Mouse (Mus musculus): ENCODE results near the gene Smim14.
"Not testable (repeated sequence)": the region's sequence is repeated elsewhere in the genome, so short reads cannot be mapped to it uniquely, and the experiment has no call there.

Smim14 gene

DNA sequence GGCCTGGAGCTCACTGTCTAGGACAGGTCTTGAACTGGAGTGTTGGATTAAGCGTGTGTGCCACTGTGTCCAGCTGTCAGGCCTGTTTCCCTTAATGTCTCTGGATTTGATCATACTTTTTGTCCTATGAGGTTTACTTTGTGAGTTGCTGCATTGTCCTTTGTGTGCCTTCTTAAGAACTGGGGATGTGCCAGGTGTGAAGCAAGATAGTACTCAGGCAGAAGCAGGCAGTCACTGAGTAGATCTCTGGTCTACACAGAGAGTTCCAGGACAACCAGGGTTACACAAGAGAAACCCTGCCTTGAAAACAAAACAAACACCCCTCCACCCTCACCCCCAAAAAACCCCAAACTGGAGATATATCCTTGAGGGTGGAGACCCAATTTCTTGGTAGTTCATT is 12.7 kb upstream of the Smim14 start:
- no peak for TF ChIP-seq POU5F1 (IDR thresholded peaks at IDR 0.05; ENCODE audit: borderline replicate concordance, low read length)
- no peak for TF ChIP-seq NANOG (IDR thresholded peaks at IDR 0.05; ENCODE audit: borderline replicate concordance, low read length)
- no peak for TF ChIP-seq CTCF (conservative IDR thresholded peaks at IDR 0.05; ENCODE audit: low read length)
- peaks cover 35% of the 10 kb centered on the region for H3K36me3 ChIP-seq (ENCODE audit: insufficient read depth, low read length)
- H3K27me3 ChIP-seq (ENCODE audit: insufficient read depth, low read length), result no peaks in the 10 kb centered on the region
- H3K4me1 ChIP-seq (replicated peaks; ENCODE audit: low read depth, low read length), result peaks cover 70% of the 10 kb centered on the region
- no peak overlapping the region for H3K4me3 ChIP-seq (replicated peaks; ENCODE audit: low read length)
- no peaks in the 10 kb centered on the region for H3K9me3 ChIP-seq (ENCODE audit: low read length)

DNA sequence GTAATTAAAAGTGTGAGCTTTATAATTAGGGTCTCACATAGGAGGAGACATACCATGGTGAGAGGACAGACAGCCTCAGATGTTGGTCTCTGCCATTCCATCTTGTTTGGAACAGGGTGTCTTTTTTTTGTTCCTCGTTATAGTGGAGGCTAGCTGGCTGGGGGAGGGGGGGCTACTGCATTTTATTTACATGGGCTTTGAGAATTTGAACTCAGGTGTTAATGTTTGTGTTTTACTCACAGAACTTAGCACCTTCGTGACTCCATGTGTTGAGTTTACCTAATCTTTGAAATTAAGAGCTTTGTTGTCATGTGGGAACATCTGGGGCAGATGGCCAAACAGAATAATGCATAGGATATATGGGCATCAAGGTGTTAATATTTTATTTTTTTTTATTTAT is 7.6 kb upstream of the Smim14 start:
- H3K4me3 ChIP-seq (replicated peaks; ENCODE audit: low read length), result no peak overlapping the region
- no peak for TF ChIP-seq NANOG (IDR thresholded peaks at IDR 0.05; ENCODE audit: borderline replicate concordance, low read length)
- no peak for TF ChIP-seq CTCF (conservative IDR thresholded peaks at IDR 0.05; ENCODE audit: low read length)
- no peak for TF ChIP-seq POU5F1 (IDR thresholded peaks at IDR 0.05; ENCODE audit: borderline replicate concordance, low read length)
- H3K9me3 ChIP-seq (ENCODE audit: low read length), result no peaks in the 10 kb centered on the region
- no peaks in the 10 kb centered on the region for H3K27me3 ChIP-seq (ENCODE audit: insufficient read depth, low read length)
- H3K4me1 ChIP-seq (replicated peaks; ENCODE audit: low read depth, low read length), result peaks cover 78% of the 10 kb centered on the region
- H3K36me3 ChIP-seq (ENCODE audit: insufficient read depth, low read length), result peaks cover 34% of the 10 kb centered on the region

DNA sequence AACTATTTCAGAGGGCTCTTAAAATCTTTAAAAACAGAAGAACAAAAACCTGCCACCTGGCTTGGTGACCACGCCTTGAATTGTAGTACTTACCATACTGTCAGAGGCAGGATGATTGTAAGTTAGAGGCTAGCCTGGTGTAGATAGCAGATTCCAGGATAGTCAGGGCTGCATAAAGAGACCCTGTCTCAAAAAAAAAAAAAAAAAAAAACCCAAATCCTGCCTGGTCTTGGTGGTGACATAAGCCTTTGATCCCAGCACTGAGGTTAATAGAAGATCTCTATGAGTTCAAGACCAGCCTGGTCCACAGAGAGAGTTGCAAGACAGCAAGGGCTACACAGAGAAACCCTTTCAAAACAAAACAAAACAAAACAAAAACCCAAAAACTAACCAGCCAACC is 6.5 kb upstream of the Smim14 start:
- peaks cover 35% of the 10 kb centered on the region for H3K36me3 ChIP-seq (ENCODE audit: insufficient read depth, low read length)
- peaks cover 80% of the 10 kb centered on the region for H3K4me1 ChIP-seq (replicated peaks; ENCODE audit: low read depth, low read length)
- no peak overlapping the region for H3K4me3 ChIP-seq (replicated peaks; ENCODE audit: low read length)
- TF ChIP-seq CTCF (conservative IDR thresholded peaks at IDR 0.05; ENCODE audit: low read length) (no peak), NANOG (IDR thresholded peaks at IDR 0.05; ENCODE audit: borderline replicate concordance, low read length) (no peak), POU5F1 (IDR thresholded peaks at IDR 0.05; ENCODE audit: borderline replicate concordance, low read length) (no peak)
- H3K9me3 ChIP-seq (ENCODE audit: low read length), result no peaks in the 10 kb centered on the region
- H3K27me3 ChIP-seq (ENCODE audit: insufficient read depth, low read length), result no peaks in the 10 kb centered on the region

DNA sequence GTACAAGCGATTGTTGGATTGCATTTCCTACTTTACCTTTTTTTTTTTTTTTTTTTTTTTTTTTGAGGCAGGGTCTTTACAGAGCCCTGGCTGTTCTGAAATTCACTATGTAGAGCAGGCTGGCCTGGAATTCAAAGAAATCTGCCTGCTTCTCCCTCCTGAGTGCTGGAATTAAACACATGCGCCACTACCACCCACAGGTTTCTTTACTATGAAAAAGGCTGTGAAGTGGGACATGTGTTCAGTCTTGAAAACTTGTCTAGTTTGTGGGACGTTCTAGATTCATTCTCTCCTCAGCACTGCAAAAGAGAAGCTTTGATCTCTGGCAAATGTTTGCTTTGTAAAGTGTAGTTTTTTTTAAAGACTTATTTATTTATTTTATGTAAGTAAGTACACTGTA is 4.9 kb upstream of the Smim14 start:
- TF ChIP-seq POU5F1 (IDR thresholded peaks at IDR 0.05; ENCODE audit: borderline replicate concordance, low read length) (no peak), CTCF (conservative IDR thresholded peaks at IDR 0.05; ENCODE audit: low read length) (no peak), NANOG (IDR thresholded peaks at IDR 0.05; ENCODE audit: borderline replicate concordance, low read length) (no peak)
- Histone ChIP-seq H3K4me3 (replicated peaks; ENCODE audit: low read length) (no peak overlapping the region), H3K36me3 (ENCODE audit: insufficient read depth, low read length) (peaks cover 35% of the 10 kb centered on the region), H3K27me3 (ENCODE audit: insufficient read depth, low read length) (no peaks in the 10 kb centered on the region), H3K4me1 (replicated peaks; ENCODE audit: low read depth, low read length) (peaks cover 69% of the 10 kb centered on the region), H3K9me3 (ENCODE audit: low read length) (no peaks in the 10 kb centered on the region)

DNA sequence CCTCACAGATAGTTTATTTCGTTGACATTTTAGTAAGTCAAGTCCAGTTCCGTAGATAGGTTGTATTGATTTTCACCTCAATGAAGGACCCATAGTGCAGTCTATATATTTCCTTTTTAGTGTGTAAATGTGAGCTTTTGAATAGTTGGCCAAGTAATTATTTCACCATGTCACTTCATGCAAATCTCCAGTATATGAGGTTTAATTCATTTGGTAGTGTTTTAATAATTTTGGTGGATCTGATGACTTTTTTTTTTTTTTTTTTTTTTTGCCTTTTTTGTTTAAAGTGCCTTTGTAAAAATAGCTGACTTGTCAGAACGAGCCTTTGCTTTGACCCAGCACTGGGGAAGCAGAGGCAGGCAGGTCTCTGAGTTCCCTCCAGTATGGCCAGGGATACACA is 2.8 kb upstream of the Smim14 start:
- H3K9me3 ChIP-seq (ENCODE audit: low read length), result no peaks in the 10 kb centered on the region
- peaks cover 25% of the 10 kb centered on the region for H3K36me3 ChIP-seq (ENCODE audit: insufficient read depth, low read length)
- TF ChIP-seq POU5F1 (IDR thresholded peaks at IDR 0.05; ENCODE audit: borderline replicate concordance, low read length) (no peak), CTCF (conservative IDR thresholded peaks at IDR 0.05; ENCODE audit: low read length) (no peak), NANOG (IDR thresholded peaks at IDR 0.05; ENCODE audit: borderline replicate concordance, low read length) (no peak)
- H3K4me3 ChIP-seq (replicated peaks; ENCODE audit: low read length), result no peak overlapping the region
- H3K27me3 ChIP-seq (ENCODE audit: insufficient read depth, low read length), result no peaks in the 10 kb centered on the region
- H3K4me1 ChIP-seq (replicated peaks; ENCODE audit: low read depth, low read length), result peaks cover 74% of the 10 kb centered on the region

DNA sequence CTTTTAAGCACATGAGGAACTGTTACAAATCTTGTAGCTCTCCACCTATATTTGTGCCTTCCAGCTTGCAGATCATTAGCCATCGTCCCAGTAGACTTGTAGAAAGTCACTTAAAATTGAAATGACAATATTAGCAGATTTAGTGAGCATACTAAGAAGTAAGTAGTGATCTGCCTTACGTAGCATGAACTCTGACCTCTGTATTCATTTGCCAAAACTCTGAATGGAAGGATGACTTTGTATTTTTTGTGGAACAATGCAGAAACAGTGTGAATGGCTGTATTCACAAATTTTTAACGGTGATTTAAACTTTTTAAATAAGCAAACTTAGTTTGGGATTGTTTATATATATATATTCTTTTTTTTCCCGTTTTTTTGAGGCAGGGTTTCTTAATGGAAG is 1.8 kb upstream of the Smim14 start:
- Histone ChIP-seq H3K9me3 (ENCODE audit: low read length) (no peaks in the 10 kb centered on the region), H3K4me3 (replicated peaks; ENCODE audit: low read length) (peak overlapping the region; percentile 95), H3K36me3 (ENCODE audit: insufficient read depth, low read length) (peaks cover 22% of the 10 kb centered on the region), H3K27me3 (ENCODE audit: insufficient read depth, low read length) (no peaks in the 10 kb centered on the region), H3K4me1 (replicated peaks; ENCODE audit: low read depth, low read length) (peaks cover 79% of the 10 kb centered on the region)
- no peak for TF ChIP-seq CTCF (conservative IDR thresholded peaks at IDR 0.05; ENCODE audit: low read length)
- no peak for TF ChIP-seq POU5F1 (IDR thresholded peaks at IDR 0.05; ENCODE audit: borderline replicate concordance, low read length)
- no peak for TF ChIP-seq NANOG (IDR thresholded peaks at IDR 0.05; ENCODE audit: borderline replicate concordance, low read length)

DNA sequence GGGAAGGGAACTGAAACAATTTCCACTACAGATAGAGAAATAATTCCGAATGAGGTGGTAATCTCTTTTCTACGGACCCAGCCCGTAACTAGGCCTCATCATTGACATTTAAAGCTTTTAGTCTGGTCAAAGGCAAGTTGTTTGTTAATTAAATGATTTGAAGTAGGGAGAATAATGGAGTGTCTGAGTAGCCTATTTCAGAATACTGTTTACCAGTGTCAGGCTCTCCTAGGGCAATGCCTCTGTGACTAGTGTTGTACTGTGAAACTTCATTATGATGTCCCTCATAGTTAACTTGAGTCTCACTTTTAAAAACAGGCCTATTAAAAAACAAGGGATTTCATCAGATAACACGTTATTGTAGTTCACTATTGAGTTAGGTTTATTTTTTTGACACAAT is 1.1 kb upstream of the Smim14 start:
- TF ChIP-seq POU5F1 (IDR thresholded peaks at IDR 0.05; ENCODE audit: borderline replicate concordance, low read length), result no peak
- no peak for TF ChIP-seq CTCF (conservative IDR thresholded peaks at IDR 0.05; ENCODE audit: low read length)
- TF ChIP-seq NANOG (IDR thresholded peaks at IDR 0.05; ENCODE audit: borderline replicate concordance, low read length), result no peak
- H3K9me3 ChIP-seq (ENCODE audit: low read length), result no peaks in the 10 kb centered on the region
- H3K4me3 ChIP-seq (replicated peaks; ENCODE audit: low read length), result peak overlapping the region; percentile 95
- H3K27me3 ChIP-seq (ENCODE audit: insufficient read depth, low read length), result no peaks in the 10 kb centered on the region
- peaks cover 15% of the 10 kb centered on the region; the same call in 1 of the 2 replicates for H3K36me3 ChIP-seq (ENCODE audit: insufficient read depth, low read length)
- H3K4me1 ChIP-seq (replicated peaks; ENCODE audit: low read depth, low read length), result peaks cover 79% of the 10 kb centered on the region

DNA sequence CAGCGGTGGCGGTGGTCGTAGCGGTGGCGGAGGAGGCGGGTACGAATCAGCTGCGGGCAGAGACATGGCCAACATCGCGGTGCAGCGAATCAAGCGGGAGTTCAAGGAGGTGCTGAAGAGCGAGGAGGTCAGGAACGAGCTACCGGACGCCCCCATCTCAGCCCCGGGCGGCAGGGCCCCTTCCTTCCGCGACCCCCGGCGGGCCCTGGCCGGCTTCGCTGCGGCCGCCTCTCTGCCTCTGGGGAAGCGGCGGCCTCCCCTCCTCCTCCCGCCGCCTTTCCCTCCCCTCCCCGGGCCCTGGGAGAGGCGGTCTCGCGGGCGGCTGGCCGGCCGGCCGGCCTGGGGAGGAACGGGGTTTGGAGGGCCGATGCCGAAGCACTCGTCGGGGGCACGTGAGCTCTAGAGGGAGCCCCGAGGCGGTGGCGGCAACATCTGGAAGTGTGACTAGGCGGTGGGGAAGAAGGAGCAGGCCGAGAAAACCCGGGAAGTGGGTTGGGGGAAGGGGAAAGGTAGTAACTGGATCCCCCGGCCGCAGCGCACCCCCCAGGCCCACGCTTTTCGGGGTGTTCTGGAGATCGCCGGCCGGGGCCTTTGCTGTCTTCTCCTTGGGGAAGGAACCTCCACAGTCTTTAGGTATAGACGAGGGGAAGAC is 562 bp upstream of the Smim14 start:
- Histone ChIP-seq H3K36me3 (ENCODE audit: insufficient read depth, low read length) (peaks cover 11% of the 10 kb centered on the region; the same call in 1 of the 2 replicates), H3K4me3 (replicated peaks; ENCODE audit: low read length) (peak overlapping the region; percentile 95), H3K9me3 (ENCODE audit: low read length) (no peaks in the 10 kb centered on the region), H3K27me3 (ENCODE audit: insufficient read depth, low read length) (no peaks in the 10 kb centered on the region), H3K4me1 (replicated peaks; ENCODE audit: low read depth, low read length) (peaks cover 79% of the 10 kb centered on the region)
- TF ChIP-seq CTCF (conservative IDR thresholded peaks at IDR 0.05; ENCODE audit: low read length) (no peak), POU5F1 (IDR thresholded peaks at IDR 0.05; ENCODE audit: borderline replicate concordance, low read length) (no peak), NANOG (IDR thresholded peaks at IDR 0.05; ENCODE audit: borderline replicate concordance, low read length) (no peak)

DNA sequence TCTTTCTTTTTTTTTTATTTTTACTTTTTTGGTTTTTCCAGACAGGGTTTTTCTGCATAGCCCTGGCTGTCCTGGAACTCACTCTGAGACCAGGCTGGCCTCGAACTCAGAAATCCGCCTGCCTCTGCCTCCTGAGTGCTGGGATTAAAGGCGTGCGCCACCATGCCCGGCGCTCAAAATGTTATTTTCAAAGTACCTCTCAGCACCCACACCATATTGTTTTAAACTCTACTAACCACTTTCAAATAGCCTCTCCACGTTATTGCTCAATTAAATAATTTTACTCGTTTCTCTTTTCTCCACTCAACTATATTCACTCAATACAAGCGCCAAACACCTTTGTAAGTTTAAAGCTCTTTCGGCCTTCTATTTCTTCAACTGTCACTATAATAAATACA is 917 bp downstream of the Smim14 start:
- Histone ChIP-seq H3K4me3 (replicated peaks; ENCODE audit: low read length) (peak overlapping the region; percentile 95), H3K4me1 (replicated peaks; ENCODE audit: low read depth, low read length) (peaks cover 68% of the 10 kb centered on the region)
- H3K27me3 ChIP-seq (ENCODE audit: insufficient read depth, low read length); H3K9me3 ChIP-seq (ENCODE audit: low read length); H3K36me3 ChIP-seq (ENCODE audit: insufficient read depth, low read length): not testable (repeated sequence)

All from E14TG2a.4 (cell line).